Mouse (Mus musculus) layer of hippocampus, postnatal 25 days (tissue): Measurements from ENCODE around the gene Gtf2i. TPM values are rescaled to one million over a fixed set of nuclear protein-coding genes. Genes with fewer than 3 reads are reported as not detected.
"Not testable (repeated sequence)": the region's sequence is repeated elsewhere in the genome, so short reads cannot be mapped to it uniquely, and the experiment has no call there.

Experiments used
- DNase-seq, 2 experiments: peaks; one replicate each; pipeline ENCODE4 v3.0.0; 2022; ENCODE audit warnings: mixed read lengths in 2 of 2, low spot score in 1 of 2; ENCODE audit errors: extremely low spot score in 1 of 2
- total RNA-seq, 2 experiments: library from RNA; stranded (reverse); gene quantifications; 2 replicates each; pipeline ENCODE4 v1.2.3; 2021

Gtf2i gene
- total RNA-seq: 100 to 1,000 TPM; 216 to 223 TPM

GRCm38 (mm10) chr5:134314688-134315622, at the start of gene Gtf2i:
Gene Gtf2i, minus strand, starts transcription at chr5:134314760.
- peak; percentile 79 to 87 for DNase-seq

- DNase-seq: no peak
Observed at GRCm38 (mm10) chr5:134359101-134359500, 44.5 kb upstream of the Gtf2i start.

GRCm38 (mm10) chr5:134355372-134355771, 40.8 kb upstream of the Gtf2i start:
- DNase-seq: not testable (repeated sequence)

GRCm38 (mm10) chr5:134353117-134353516, 38.6 kb upstream of the Gtf2i start:
- no peak for DNase-seq

GRCm38 (mm10) chr5:134352527-134353001, 38.0 kb upstream of the Gtf2i start:
- DNase-seq: no peak

- DNase-seq: peak in 1 of 2 experiments; percentile 39
Observed at GRCm38 (mm10) chr5:134350660-134351059, 36.1 kb upstream of the Gtf2i start.

- DNase-seq: no peak
Observed at GRCm38 (mm10) chr5:134347066-134347465, 32.5 kb upstream of the Gtf2i start.

- DNase-seq: peak in 1 of 2 experiments; percentile 46
Observed at GRCm38 (mm10) chr5:134345449-134345848, 30.9 kb upstream of the Gtf2i start.

GRCm38 (mm10) chr5:134344076-134344475, 29.5 kb upstream of the Gtf2i start:
- DNase-seq: no peak

GRCm38 (mm10) chr5:134343530-134343929, 29.0 kb upstream of the Gtf2i start:
- not testable (repeated sequence) for DNase-seq

- DNase-seq: no peak
Observed at GRCm38 (mm10) chr5:134342503-134343205, 28.1 kb upstream of the Gtf2i start.

- no peak for DNase-seq
Observed at GRCm38 (mm10) chr5:134341721-134342120, 27.2 kb upstream of the Gtf2i start.

- peak in 1 of 2 experiments; percentile 22 for DNase-seq
Observed at GRCm38 (mm10) chr5:134341321-134341720, 26.8 kb upstream of the Gtf2i start.

- DNase-seq: no peak
Observed at GRCm38 (mm10) chr5:134340101-134340522, 25.6 kb upstream of the Gtf2i start.

- DNase-seq: not testable (repeated sequence)
Observed at GRCm38 (mm10) chr5:134337012-134337411, 22.5 kb upstream of the Gtf2i start.

GRCm38 (mm10) chr5:134332743-134333142, 18.2 kb upstream of the Gtf2i start:
- DNase-seq: no peak

- no peak for DNase-seq
Observed at GRCm38 (mm10) chr5:134330082-134330481, 15.5 kb upstream of the Gtf2i start.

- no peak for DNase-seq
Observed at GRCm38 (mm10) chr5:134329311-134329710, 14.8 kb upstream of the Gtf2i start.

GRCm38 (mm10) chr5:134328482-134329001, 14.0 kb upstream of the Gtf2i start:
- no peak for DNase-seq

- DNase-seq: no peak
Observed at GRCm38 (mm10) chr5:134325856-134326566, 11.5 kb upstream of the Gtf2i start.
